Mouse (Mus musculus): ENCODE measurements around the gene Dpm2. TPM values are rescaled to one million over a fixed set of nuclear protein-coding genes. Genes with fewer than 3 reads are reported as not detected.

Dpm2 gene
- polyA plus RNA-seq, 1 experiment, result 153 TPM

DNA sequence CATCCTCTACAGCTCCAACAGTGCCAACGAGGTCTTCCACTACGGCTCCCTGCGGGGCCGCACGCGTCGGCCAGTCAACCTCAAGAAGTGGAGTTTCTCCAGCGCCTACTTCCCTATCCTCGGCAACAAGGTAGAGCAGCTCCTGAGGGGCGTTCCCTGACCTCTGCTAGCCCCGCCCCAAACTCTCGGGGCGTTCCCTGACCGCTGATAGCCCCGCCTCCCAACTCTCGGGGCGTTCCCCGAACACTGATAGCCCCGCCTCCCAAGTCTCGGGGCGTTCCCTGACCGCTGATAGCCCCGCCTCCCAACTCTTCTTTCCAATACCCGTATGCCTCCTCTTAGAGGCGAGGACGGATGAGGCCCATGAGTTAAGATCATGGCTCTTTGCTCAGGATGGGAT lies 41.6 kb downstream of the Dpm2 start:
- H3K4me3 ChIP-seq (ENCODE audit: insufficient read depth, low read length), result no peak overlapping the region
- peaks cover 1% of the 10 kb centered on the region; the same call in 1 of the 2 replicates for H3K4me1 ChIP-seq (ENCODE audit: control insufficient read depth, insufficient read depth, low read length)
- no peak for TF ChIP-seq CTCF (IDR thresholded peaks at IDR 0.05; ENCODE audit: extremely low read depth, insufficient read depth, low read length)
- TF ChIP-seq POLR2A (IDR thresholded peaks at IDR 0.05; ENCODE audit: extremely low read depth, insufficient read depth, low read length), result no peak
- no peak overlapping the region for H3K27ac ChIP-seq (ENCODE audit: insufficient read depth, low read length)

DNA sequence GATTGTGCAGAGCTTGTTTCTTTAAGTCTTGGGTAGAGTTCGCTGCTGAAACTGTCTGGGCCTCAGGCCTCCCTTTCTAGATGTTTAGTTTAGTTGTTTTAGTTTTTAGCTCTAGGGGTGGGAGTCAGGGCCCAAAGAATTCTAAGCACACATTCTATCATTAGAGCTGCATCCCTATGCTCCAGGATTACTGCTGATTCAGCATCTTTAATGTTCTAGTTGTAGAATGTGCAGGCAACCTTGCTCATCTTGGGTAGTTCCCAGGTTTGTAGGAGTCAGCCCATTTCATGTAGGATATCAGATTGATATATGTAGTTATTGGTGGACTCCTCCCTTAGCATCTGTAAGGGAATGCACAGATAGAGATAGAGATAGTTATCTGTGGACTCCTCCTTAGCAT lies 46.5 kb downstream of the Dpm2 start:
- Histone ChIP-seq H3K4me3 (ENCODE audit: insufficient read depth, low read length) (no peak overlapping the region), H3K4me1 (ENCODE audit: control insufficient read depth, insufficient read depth, low read length) (no peaks in the 10 kb centered on the region), H3K27ac (ENCODE audit: insufficient read depth, low read length) (no peak overlapping the region)
- no peak for TF ChIP-seq CTCF (IDR thresholded peaks at IDR 0.05; ENCODE audit: extremely low read depth, insufficient read depth, low read length)
- TF ChIP-seq POLR2A (IDR thresholded peaks at IDR 0.05; ENCODE audit: extremely low read depth, insufficient read depth, low read length), result no peak

GRCm38 (mm10) chr2:32617601-32618000 lies 46.9 kb downstream of the Dpm2 start:
- Histone ChIP-seq H3K4me1 (ENCODE audit: control insufficient read depth, insufficient read depth, low read length) (no peaks in the 10 kb centered on the region), H3K4me3 (ENCODE audit: insufficient read depth, low read length) (no peak overlapping the region), H3K27ac (ENCODE audit: insufficient read depth, low read length) (no peak overlapping the region)
- no peak for TF ChIP-seq POLR2A (IDR thresholded peaks at IDR 0.05; ENCODE audit: extremely low read depth, insufficient read depth, low read length)
- 0 out of 2 replicates have a peak, but pooled peaks have one; percentile 25 for TF ChIP-seq CTCF (IDR thresholded peaks at IDR 0.05; ENCODE audit: extremely low read depth, insufficient read depth, low read length)

GRCm38 (mm10) chr2:32618051-32618450 lies 47.4 kb downstream of the Dpm2 start:
- TF ChIP-seq CTCF (IDR thresholded peaks at IDR 0.05; ENCODE audit: extremely low read depth, insufficient read depth, low read length) (no peak), POLR2A (IDR thresholded peaks at IDR 0.05; ENCODE audit: extremely low read depth, insufficient read depth, low read length) (no peak)
- Histone ChIP-seq H3K4me3 (ENCODE audit: insufficient read depth, low read length) (no peak overlapping the region), H3K4me1 (ENCODE audit: control insufficient read depth, insufficient read depth, low read length) (no peaks in the 10 kb centered on the region), H3K27ac (ENCODE audit: insufficient read depth, low read length) (no peak overlapping the region)

- Histone ChIP-seq H3K27ac (ENCODE audit: insufficient read depth, low read length) (0 out of 2 replicates have a peak overlapping the region, but pooled peaks have one; percentile 16), H3K4me3 (ENCODE audit: insufficient read depth, low read length) (no peak overlapping the region), H3K4me1 (ENCODE audit: control insufficient read depth, insufficient read depth, low read length) (no peaks in the 10 kb centered on the region)
- TF ChIP-seq CTCF (IDR thresholded peaks at IDR 0.05; ENCODE audit: extremely low read depth, insufficient read depth, low read length), result no peak
- no peak for TF ChIP-seq POLR2A (IDR thresholded peaks at IDR 0.05; ENCODE audit: extremely low read depth, insufficient read depth, low read length)
Observed at GRCm38 (mm10) chr2:32620682-32621516, 50.2 kb downstream of the Dpm2 start.

GRCm38 (mm10) chr2:32621517-32621859 lies 50.8 kb downstream of the Dpm2 start, which contains the start of gene Ak1:
TSS of gene Ak1 (plus strand) at chr2:32621758.
- Histone ChIP-seq H3K4me3 (ENCODE audit: insufficient read depth, low read length) (no peak within 1 kb of the TSS), H3K27ac (ENCODE audit: insufficient read depth, low read length) (0 out of 2 replicates have a peak within 1 kb of the TSS, but pooled peaks have one; percentile 16), H3K4me1 (ENCODE audit: control insufficient read depth, insufficient read depth, low read length) (no peaks in the 10 kb centered on the region)
- TF ChIP-seq CTCF (IDR thresholded peaks at IDR 0.05; ENCODE audit: extremely low read depth, insufficient read depth, low read length) (no peak), POLR2A (IDR thresholded peaks at IDR 0.05; ENCODE audit: extremely low read depth, insufficient read depth, low read length) (no peak)

Other genes starting within 250 kb of the Dpm2 start
- 171 and 184 TPM in 2 replicates for gene Ciz1, start 218.5 kb upstream of the Dpm2 start, polyA plus RNA-seq (2012; rRNA removed)
- gene Dnm1, start 217.5 kb upstream of the Dpm2 start, polyA plus RNA-seq (2012; rRNA removed), result 1,325 and 1,395 TPM in 2 replicates
- gene 1110008P14Rik, start 188.9 kb upstream of the Dpm2 start, polyA plus RNA-seq (2012; rRNA removed), result 931 and 1,007 TPM in 2 replicates
- 0.25 and 0.58 TPM in 2 replicates for gene Lcn2, start 182.6 kb upstream of the Dpm2 start, polyA plus RNA-seq (2012; rRNA removed)
- gene Ptges2, start 175.0 kb upstream of the Dpm2 start, polyA plus RNA-seq (2012; rRNA removed), result 57.9 and 63.4 TPM in 2 replicates
- 3.2 and 3.4 TPM in 2 replicates for gene Naif1, start 120.4 kb upstream of the Dpm2 start, polyA plus RNA-seq (2012; rRNA removed)
- gene Slc25a25, start 119.4 kb upstream of the Dpm2 start, polyA plus RNA-seq (2012; rRNA removed), result 44.7 and 49.1 TPM in 2 replicates
- 39.2 and 46.7 TPM in 2 replicates for gene Fam102a, start 35.5 kb upstream of the Dpm2 start, polyA plus RNA-seq (2012; rRNA removed)
- gene Pip5kl1, start 3.9 kb downstream of the Dpm2 start, polyA plus RNA-seq (2012; rRNA removed), result 31.3 and 37.6 TPM in 2 replicates
- gene 9430097D07Rik, start 4.8 kb downstream of the Dpm2 start, polyA plus RNA-seq (2012; rRNA removed), result 1.0 TPM in 2 replicates
- gene St6galnac4, start 16.2 kb downstream of the Dpm2 start, polyA plus RNA-seq (2012; rRNA removed), result 34.8 and 36.6 TPM in 2 replicates
- gene St6galnac6, start 28.9 kb downstream of the Dpm2 start, polyA plus RNA-seq (2012; rRNA removed), result 101 and 110 TPM in 2 replicates
- gene Ak1, start 50.9 kb downstream of the Dpm2 start, polyA plus RNA-seq (2012; rRNA removed), result 118 and 127 TPM in 2 replicates
- 35.1 and 39.0 TPM in 2 replicates for gene Eng, start 75.7 kb downstream of the Dpm2 start, polyA plus RNA-seq (2012; rRNA removed)
- 16.4 and 17.7 TPM in 2 replicates for gene Fpgs, start 133.3 kb downstream of the Dpm2 start, polyA plus RNA-seq (2012; rRNA removed)
- gene Cdk9, start 142.2 kb downstream of the Dpm2 start, polyA plus RNA-seq (2012; rRNA removed), result 260 and 329 TPM in 2 replicates
- gene Sh2d3c, start 150.2 kb downstream of the Dpm2 start, polyA plus RNA-seq (2012; rRNA removed), result 29.7 and 31.5 TPM in 2 replicates
- gene 6330409D20Rik, start 170.2 kb downstream of the Dpm2 start, polyA plus RNA-seq (2012; rRNA removed), result 3.5 and 4.2 TPM in 2 replicates
- 54.9 and 58.9 TPM in 2 replicates for gene Tor2a, start 186.4 kb downstream of the Dpm2 start, polyA plus RNA-seq (2012; rRNA removed)
- 1.8 and 2.2 TPM in 2 replicates for gene Ttc16, start 204.8 kb downstream of the Dpm2 start, polyA plus RNA-seq (2012; rRNA removed)
- 5.4 and 6.6 TPM in 2 replicates for gene Ptrh1, start 204.9 kb downstream of the Dpm2 start, polyA plus RNA-seq (2012; rRNA removed)
- 0.11 and 0.35 TPM in 2 replicates for gene Cfap157, start 213.6 kb downstream of the Dpm2 start, polyA plus RNA-seq (2012; rRNA removed)

Data from cortical plate, adult 2 months (tissue).